Mouse (Mus musculus) hindbrain, embryonic 12.5 days (tissue): ENCODE data around the gene Fam19a5. TPM values are rescaled to one million over a fixed set of nuclear protein-coding genes. Genes with fewer than 3 reads are reported as not detected.

Source experiments
- ATAC-seq: fragments of 200-750 bp; cut with Nextera tagmentation; 2 replicates; pipeline ENCODE4 v1.8.0; 2017; ENCODE audit warnings: moderate TSS enrichment; ENCODE audit not compliant: low FRiP score
- H3K27ac ChIP-seq: fragments of 300-500 bp; sonication (generic); 2 replicates; pipeline ENCODE4 v1.5.1; 2016; ENCODE audit warnings: mild to moderate bottlenecking
- H3K27me3 ChIP-seq: fragments of 300-500 bp; sonication (generic); 2 replicates; pipeline ENCODE4 v1.6.1; 2016; ENCODE audit warnings: mild to moderate bottlenecking
- H3K36me3 ChIP-seq: fragments of 300-500 bp; sonication (generic); 2 replicates; pipeline ENCODE4 v1.6.1; 2016; ENCODE audit warnings: mild to moderate bottlenecking
- H3K4me1 ChIP-seq: fragments of 300-500 bp; sonication (generic); 2 replicates; pipeline ENCODE4 v1.6.1; 2016
- H3K4me2 ChIP-seq: fragments of 300-500 bp; sonication (generic); replicated peaks from 2 replicates; pipeline ENCODE4 v1.6.1; 2016; ENCODE audit warnings: mild to moderate bottlenecking
- H3K4me3 ChIP-seq: fragments of 300-500 bp; sonication (generic); 2 replicates; pipeline ENCODE4 v1.5.1; 2016; ENCODE audit warnings: mild to moderate bottlenecking
- H3K9ac ChIP-seq: fragments of 300-500 bp; sonication (generic); 2 replicates; pipeline ENCODE4 v1.6.1; 2016; ENCODE audit warnings: mild to moderate bottlenecking, moderate library complexity
- H3K9me3 ChIP-seq: fragments of 300-500 bp; sonication (generic); replicated peaks from 2 replicates; pipeline ENCODE4 v1.6.1; 2016; ENCODE audit warnings: mild to moderate bottlenecking
- WGBS: fragments of 180-500 bp; shearing (Covaris S2); methylation state at CpG from one replicate; pipeline ENCODE4 v1.1.7; 2016; 5-methylcytosine and 5-hydroxymethylcytosine counted together
- polyA plus RNA-seq: library from polyadenylated mRNA; unstranded; fragments of >200 nt; fragmentation: Nextera tagmentation; extraction: Ambion mirVana; gene quantifications from 2 replicates; pipeline ENCODE4 v1.2.1, GENCODE M21; 2016

Fam19a5 gene
- polyA plus RNA-seq, 1 experiment from 2014 or later = 13.6 TPM

GRCm38 (mm10) chr15:87550756-87551155 is 6.7 kb downstream of the Fam19a5 start:
- Histone ChIP-seq H3K27me3 (peaks cover 5% of the 10 kb centered on the region), H3K27ac (no peak overlapping the region), H3K9ac (no peak overlapping the region), H3K4me1 (peaks cover 55% of the 10 kb centered on the region), H3K36me3 (no peaks in the 10 kb centered on the region), H3K9me3 (no peaks in the 10 kb centered on the region), H3K4me2 (no peak overlapping the region), H3K4me3 (no peak overlapping the region)
- ATAC-seq = no peak
- WGBS = 51% methylated on average over 5 of the region's 5 CpGs

GRCm38 (mm10) chr15:87551556-87551955 is 7.5 kb downstream of the Fam19a5 start:
- H3K27ac ChIP-seq = no peak overlapping the region
- no peak for ATAC-seq

GRCm38 (mm10) chr15:87555811-87556210 is 11.7 kb downstream of the Fam19a5 start:
- Histone ChIP-seq H3K36me3 (no peaks in the 10 kb centered on the region), H3K27ac (no peak overlapping the region), H3K9me3 (no peaks in the 10 kb centered on the region), H3K4me3 (no peak overlapping the region), H3K4me1 (peaks cover 13% of the 10 kb centered on the region), H3K4me2 (no peak overlapping the region), H3K9ac (no peak overlapping the region), H3K27me3 (no peaks in the 10 kb centered on the region)
- WGBS = 85% methylated on average over 9 of the region's 9 CpGs
- ATAC-seq = no peak

More at GRCm38 (mm10) chr15:87551556-87551955, 7.5 kb downstream of the Fam19a5 start:
- Histone ChIP-seq H3K9me3 (no peaks in the 10 kb centered on the region), H3K27me3 (no peaks in the 10 kb centered on the region), H3K4me1 (peaks cover 48% of the 10 kb centered on the region), H3K4me2 (no peak overlapping the region), H3K4me3 (no peak overlapping the region), H3K36me3 (no peaks in the 10 kb centered on the region), H3K9ac (no peak overlapping the region)
- WGBS = 41% methylated on average over 8 of the region's 8 CpGs

- Histone ChIP-seq H3K9ac (no peak overlapping the region), H3K27ac (no peak overlapping the region), H3K4me1 (peaks cover 24% of the 10 kb centered on the region), H3K9me3 (no peaks in the 10 kb centered on the region), H3K27me3 (no peaks in the 10 kb centered on the region), H3K4me3 (no peak overlapping the region), H3K36me3 (no peaks in the 10 kb centered on the region), H3K4me2 (no peak overlapping the region)
- 95% methylated on average over 5 of the region's 5 CpGs for WGBS
- no peak for ATAC-seq
Measured at GRCm38 (mm10) chr15:87564331-87564730, 20.2 kb downstream of the Fam19a5 start.

- 47% methylated on average over 11 of the region's 11 CpGs for WGBS
- Histone ChIP-seq H3K36me3 (no peaks in the 10 kb centered on the region), H3K27me3 (no peaks in the 10 kb centered on the region), H3K4me2 (no peak overlapping the region), H3K27ac (peak overlapping the region; percentile 74), H3K9me3 (no peaks in the 10 kb centered on the region), H3K9ac (no peak overlapping the region), H3K4me3 (no peak overlapping the region), H3K4me1 (peaks cover 24% of the 10 kb centered on the region)
- ATAC-seq = peak; percentile 76
Measured at GRCm38 (mm10) chr15:87566040-87566929, 22.2 kb downstream of the Fam19a5 start.

- H3K4me3 ChIP-seq = no peak overlapping the region
- H3K4me2 ChIP-seq = no peak overlapping the region
- no peak overlapping the region for H3K9ac ChIP-seq
- H3K9me3 ChIP-seq = no peaks in the 10 kb centered on the region
- H3K27ac ChIP-seq = no peak overlapping the region
- WGBS = 68% methylated on average over 11 of the region's 11 CpGs
- H3K27me3 ChIP-seq = no peaks in the 10 kb centered on the region
- peaks cover 22% of the 10 kb centered on the region for H3K4me1 ChIP-seq
- H3K36me3 ChIP-seq = 0 out of 2 replicates have a peak, but pooled peaks cover 7% of the 10 kb centered on the region
- no peak for ATAC-seq
Measured at GRCm38 (mm10) chr15:87570182-87570581, 26.1 kb downstream of the Fam19a5 start.

- Histone ChIP-seq H3K27ac (no peak overlapping the region), H3K4me1 (peaks cover 4% of the 10 kb centered on the region; the same call in 1 of the 2 replicates), H3K4me3 (no peak overlapping the region), H3K27me3 (no peaks in the 10 kb centered on the region), H3K9me3 (no peaks in the 10 kb centered on the region), H3K9ac (no peak overlapping the region), H3K36me3 (no peaks in the 10 kb centered on the region), H3K4me2 (no peak overlapping the region)
- WGBS = 88% methylated on average over 5 of the region's 5 CpGs
- ATAC-seq = no peak
Measured at GRCm38 (mm10) chr15:87579861-87580260, 35.8 kb downstream of the Fam19a5 start.

GRCm38 (mm10) chr15:87583921-87584621 is 40.0 kb downstream of the Fam19a5 start:
- 0 out of 2 replicates have a peak, but pooled peaks have one; percentile 16 for ATAC-seq
- Histone ChIP-seq H3K27ac (no peak overlapping the region), H3K36me3 (no peaks in the 10 kb centered on the region), H3K4me1 (peaks cover 10% of the 10 kb centered on the region; the same call in 1 of the 2 replicates), H3K9ac (no peak overlapping the region), H3K4me2 (no peak overlapping the region), H3K27me3 (no peaks in the 10 kb centered on the region), H3K9me3 (no peaks in the 10 kb centered on the region), H3K4me3 (no peak overlapping the region)
- 79% methylated on average over 26 of the region's 26 CpGs for WGBS

GRCm38 (mm10) chr15:87590975-87591374 is 46.9 kb downstream of the Fam19a5 start:
- WGBS = 82% methylated on average over 10 of the region's 10 CpGs

GRCm38 (mm10) chr15:87596731-87597130 is 52.6 kb downstream of the Fam19a5 start:
- H3K36me3 ChIP-seq = no peaks in the 10 kb centered on the region
- H3K4me1 ChIP-seq = no peaks in the 10 kb centered on the region
- H3K4me3 ChIP-seq = no peak overlapping the region
- no peak overlapping the region for H3K4me2 ChIP-seq
- H3K9ac ChIP-seq = no peak overlapping the region
- no peaks in the 10 kb centered on the region for H3K27me3 ChIP-seq
- H3K9me3 ChIP-seq = no peaks in the 10 kb centered on the region
- 90% methylated on average over 8 of the region's 8 CpGs for WGBS
- ATAC-seq = no peak
- H3K27ac ChIP-seq = no peak overlapping the region

More at GRCm38 (mm10) chr15:87590975-87591374, 46.9 kb downstream of the Fam19a5 start:
- H3K27me3 ChIP-seq = no peaks in the 10 kb centered on the region
- no peaks in the 10 kb centered on the region for H3K36me3 ChIP-seq
- H3K4me3 ChIP-seq = no peak overlapping the region
- peaks cover 9% of the 10 kb centered on the region; the same call in 1 of the 2 replicates for H3K4me1 ChIP-seq
- H3K27ac ChIP-seq = no peak overlapping the region
- H3K9me3 ChIP-seq = no peaks in the 10 kb centered on the region
- 0 out of 2 replicates have a peak, but pooled peaks have one; percentile 26 for ATAC-seq
- no peak overlapping the region for H3K4me2 ChIP-seq
- no peak overlapping the region for H3K9ac ChIP-seq

- H3K9me3 ChIP-seq = no peaks in the 10 kb centered on the region
- no peak overlapping the region for H3K4me2 ChIP-seq
- 80% methylated on average over 4 of the region's 4 CpGs for WGBS
- no peaks in the 10 kb centered on the region for H3K4me1 ChIP-seq
- H3K27me3 ChIP-seq = no peaks in the 10 kb centered on the region
- no peak for ATAC-seq
- no peak overlapping the region for H3K4me3 ChIP-seq
- no peak overlapping the region for H3K9ac ChIP-seq
- H3K27ac ChIP-seq = no peak overlapping the region
- H3K36me3 ChIP-seq = no peaks in the 10 kb centered on the region
Measured at GRCm38 (mm10) chr15:87597149-87597548, 53.0 kb downstream of the Fam19a5 start.

- H3K9ac ChIP-seq = no peak overlapping the region
- H3K27me3 ChIP-seq = no peaks in the 10 kb centered on the region
- H3K9me3 ChIP-seq = no peaks in the 10 kb centered on the region
- 94% methylated on average over 4 of the region's 4 CpGs for WGBS
- H3K36me3 ChIP-seq = no peaks in the 10 kb centered on the region
- no peak overlapping the region for H3K4me2 ChIP-seq
- ATAC-seq = no peak
- H3K4me1 ChIP-seq = no peaks in the 10 kb centered on the region
- H3K4me3 ChIP-seq = no peak overlapping the region
- H3K27ac ChIP-seq = no peak overlapping the region
Measured at GRCm38 (mm10) chr15:87597766-87598165, 53.7 kb downstream of the Fam19a5 start.
